Mouse (Mus musculus) limb, embryonic 12.5 days (tissue): Measurements from ENCODE around the gene F13a1. TPM values are rescaled to one million over a fixed set of nuclear protein-coding genes. Genes with fewer than 3 reads are reported as not detected.

Experiments used
- ATAC-seq: fragments of 200-750 bp; cut with Nextera tagmentation; 2 replicates; pipeline ENCODE4 v1.8.0; 2017; ENCODE audit warnings: low read depth, moderate TSS enrichment; ENCODE audit not compliant: insufficient number of reproducible peaks, insufficient read depth, low FRiP score, low TSS enrichment
- H3K27ac ChIP-seq: fragments of 300-500 bp; sonication (generic); 2 replicates; pipeline ENCODE4 v1.5.1; 2016; ENCODE audit warnings: mild to moderate bottlenecking, moderate library complexity
- H3K27me3 ChIP-seq: fragments of 300-500 bp; sonication (generic); 2 replicates; pipeline ENCODE4 v1.6.1; 2016; ENCODE audit warnings: mild to moderate bottlenecking, moderate library complexity
- H3K36me3 ChIP-seq: fragments of 300-500 bp; sonication (generic); 2 replicates; pipeline ENCODE4 v1.6.1; 2016; ENCODE audit warnings: mild to moderate bottlenecking, moderate library complexity
- H3K4me1 ChIP-seq: fragments of 300-500 bp; sonication (generic); replicated peaks from 2 replicates; pipeline ENCODE4 v1.6.1; 2016
- H3K4me2 ChIP-seq: fragments of 300-500 bp; sonication (generic); 2 replicates; pipeline ENCODE4 v1.6.1; 2016; ENCODE audit warnings: mild to moderate bottlenecking, moderate library complexity
- H3K4me3 ChIP-seq: fragments of 300-500 bp; sonication (generic); replicated peaks from 2 replicates; pipeline ENCODE4 v1.5.1; 2016; ENCODE audit warnings: mild to moderate bottlenecking
- H3K9ac ChIP-seq: fragments of 300-500 bp; sonication (generic); replicated peaks from 2 replicates; pipeline ENCODE4 v1.6.1; 2016; ENCODE audit warnings: mild to moderate bottlenecking, moderate library complexity
- H3K9me3 ChIP-seq: fragments of 300-500 bp; sonication (generic); 2 replicates; pipeline ENCODE4 v1.6.1; 2016; ENCODE audit warnings: mild to moderate bottlenecking, moderate library complexity
- WGBS: fragments of 180-500 bp; shearing (Covaris S2); methylation state at CpG from one replicate; pipeline ENCODE4 v1.1.7; 2016; 5-methylcytosine and 5-hydroxymethylcytosine counted together
- polyA plus RNA-seq: library from polyadenylated mRNA; unstranded; fragments of >200 nt; fragmentation: Nextera tagmentation; extraction: Ambion mirVana; gene quantifications from 2 replicates; pipeline ENCODE4 v1.2.1, GENCODE M21; 2016

Gene F13a1
- polyA plus RNA-seq, 1 experiment from 2014 or later, result 4.3 TPM

GRCm38 (mm10) chr13:36953676-36954075, 96.4 kb downstream of the F13a1 start:
- no peak for ATAC-seq
- Histone ChIP-seq H3K4me2 (no peak overlapping the region), H3K27me3 (no peaks in the 10 kb centered on the region), H3K4me3 (no peak overlapping the region), H3K9ac (no peak overlapping the region), H3K27ac (no peak overlapping the region), H3K4me1 (no peaks in the 10 kb centered on the region), H3K9me3 (no peaks in the 10 kb centered on the region), H3K36me3 (no peaks in the 10 kb centered on the region)

GRCm38 (mm10) chr13:36941891-36942290, 108.2 kb downstream of the F13a1 start:
- 84% methylated on average over 3 of the region's 3 CpGs for WGBS

GRCm38 (mm10) chr13:36932066-36932465, 118.0 kb downstream of the F13a1 start:
- ATAC-seq, result no peak
- Histone ChIP-seq H3K9ac (no peak overlapping the region), H3K36me3 (no peaks in the 10 kb centered on the region), H3K27ac (no peak overlapping the region), H3K9me3 (no peaks in the 10 kb centered on the region), H3K4me2 (no peak overlapping the region), H3K4me1 (no peaks in the 10 kb centered on the region), H3K4me3 (no peak overlapping the region), H3K27me3 (no peaks in the 10 kb centered on the region)
- WGBS, result 86% methylated on average over 9 of the region's 9 CpGs

More at GRCm38 (mm10) chr13:36941891-36942290, 108.2 kb downstream of the F13a1 start:
- ATAC-seq, result no peak
- no peak overlapping the region for H3K9ac ChIP-seq
- H3K9me3 ChIP-seq, result no peaks in the 10 kb centered on the region
- no peaks in the 10 kb centered on the region for H3K36me3 ChIP-seq
- no peaks in the 10 kb centered on the region for H3K4me1 ChIP-seq
- no peak overlapping the region for H3K27ac ChIP-seq
- H3K4me2 ChIP-seq, result no peak overlapping the region
- H3K4me3 ChIP-seq, result no peak overlapping the region
- H3K27me3 ChIP-seq, result no peaks in the 10 kb centered on the region

GRCm38 (mm10) chr13:36919737-36920136, 130.3 kb downstream of the F13a1 start:
- H3K9me3 ChIP-seq, result no peaks in the 10 kb centered on the region
- no peaks in the 10 kb centered on the region for H3K36me3 ChIP-seq
- no peaks in the 10 kb centered on the region for H3K4me1 ChIP-seq
- 67% methylated on average over 4 of the region's 4 CpGs for WGBS
- H3K4me3 ChIP-seq, result no peak overlapping the region
- H3K9ac ChIP-seq, result no peak overlapping the region
- H3K4me2 ChIP-seq, result no peak overlapping the region
- no peak for ATAC-seq
- H3K27ac ChIP-seq, result no peak overlapping the region
- H3K27me3 ChIP-seq, result no peaks in the 10 kb centered on the region

- H3K4me1 ChIP-seq, result no peaks in the 10 kb centered on the region
- H3K27me3 ChIP-seq, result no peaks in the 10 kb centered on the region
- H3K9me3 ChIP-seq, result no peaks in the 10 kb centered on the region
- H3K4me2 ChIP-seq, result no peak overlapping the region
- H3K36me3 ChIP-seq, result no peaks in the 10 kb centered on the region
- H3K9ac ChIP-seq, result no peak overlapping the region
- 56% methylated on average over 4 of the region's 4 CpGs for WGBS
- no peak overlapping the region for H3K4me3 ChIP-seq
- no peak overlapping the region for H3K27ac ChIP-seq
- no peak for ATAC-seq
Measured at GRCm38 (mm10) chr13:36903885-36904284, 146.2 kb downstream of the F13a1 start.

- no peak for ATAC-seq
Measured at GRCm38 (mm10) chr13:36903447-36903846, 146.6 kb downstream of the F13a1 start.

GRCm38 (mm10) chr13:36901603-36902002, 148.4 kb downstream of the F13a1 start:
- no peak overlapping the region for H3K4me2 ChIP-seq
- no peak for ATAC-seq
- 85% methylated on average over 3 of the region's 3 CpGs for WGBS

More at GRCm38 (mm10) chr13:36903447-36903846, 146.6 kb downstream of the F13a1 start:
- Histone ChIP-seq H3K4me1 (no peaks in the 10 kb centered on the region), H3K36me3 (no peaks in the 10 kb centered on the region), H3K4me3 (no peak overlapping the region), H3K27me3 (no peaks in the 10 kb centered on the region), H3K4me2 (no peak overlapping the region), H3K9me3 (no peaks in the 10 kb centered on the region), H3K9ac (no peak overlapping the region), H3K27ac (no peak overlapping the region)
- WGBS, result 29% methylated on average over 1 of the region's 1 CpGs

GRCm38 (mm10) chr13:36901016-36901415, 149.0 kb downstream of the F13a1 start:
- Histone ChIP-seq H3K27me3 (no peaks in the 10 kb centered on the region), H3K4me2 (no peak overlapping the region), H3K4me1 (no peaks in the 10 kb centered on the region), H3K4me3 (no peak overlapping the region), H3K27ac (no peak overlapping the region), H3K9ac (no peak overlapping the region), H3K36me3 (no peaks in the 10 kb centered on the region), H3K9me3 (no peaks in the 10 kb centered on the region)
- no peak for ATAC-seq
- 58% methylated on average over 3 of the region's 3 CpGs for WGBS

More at GRCm38 (mm10) chr13:36901603-36902002, 148.4 kb downstream of the F13a1 start:
- H3K36me3 ChIP-seq, result no peaks in the 10 kb centered on the region
- H3K27me3 ChIP-seq, result no peaks in the 10 kb centered on the region
- H3K4me3 ChIP-seq, result no peak overlapping the region
- no peaks in the 10 kb centered on the region for H3K9me3 ChIP-seq
- H3K27ac ChIP-seq, result no peak overlapping the region
- no peak overlapping the region for H3K9ac ChIP-seq
- no peaks in the 10 kb centered on the region for H3K4me1 ChIP-seq

- Histone ChIP-seq H3K4me1 (no peaks in the 10 kb centered on the region), H3K36me3 (no peaks in the 10 kb centered on the region), H3K4me3 (no peak overlapping the region), H3K4me2 (no peak overlapping the region), H3K27me3 (no peaks in the 10 kb centered on the region), H3K9ac (no peak overlapping the region), H3K27ac (no peak overlapping the region), H3K9me3 (no peaks in the 10 kb centered on the region)
- 65% methylated on average over 3 of the region's 3 CpGs for WGBS
- ATAC-seq, result no peak
Measured at GRCm38 (mm10) chr13:36896061-36896460, 154.0 kb downstream of the F13a1 start.

- 96% methylated on average over 3 of the region's 3 CpGs for WGBS
- Histone ChIP-seq H3K27ac (no peak overlapping the region), H3K27me3 (no peaks in the 10 kb centered on the region), H3K4me3 (no peak overlapping the region), H3K9me3 (no peaks in the 10 kb centered on the region), H3K36me3 (no peaks in the 10 kb centered on the region), H3K9ac (no peak overlapping the region), H3K4me1 (no peaks in the 10 kb centered on the region), H3K4me2 (no peak overlapping the region)
- no peak for ATAC-seq
Measured at GRCm38 (mm10) chr13:36893762-36894161, 156.3 kb downstream of the F13a1 start.

- 90% methylated on average over 1 of the region's 1 CpGs for WGBS
- no peaks in the 10 kb centered on the region for H3K36me3 ChIP-seq
- H3K4me3 ChIP-seq, result no peak overlapping the region
- H3K4me2 ChIP-seq, result no peak overlapping the region
- no peak overlapping the region for H3K9ac ChIP-seq
- H3K9me3 ChIP-seq, result no peaks in the 10 kb centered on the region
- no peaks in the 10 kb centered on the region for H3K27me3 ChIP-seq
- ATAC-seq, result no peak
- no peak overlapping the region for H3K27ac ChIP-seq
- no peaks in the 10 kb centered on the region for H3K4me1 ChIP-seq
Measured at GRCm38 (mm10) chr13:36892216-36892615, 157.8 kb downstream of the F13a1 start.

GRCm38 (mm10) chr13:36885973-36886372, 164.1 kb downstream of the F13a1 start:
- no peak for ATAC-seq
- Histone ChIP-seq H3K36me3 (no peaks in the 10 kb centered on the region), H3K9ac (no peak overlapping the region), H3K27ac (no peak overlapping the region), H3K9me3 (no peaks in the 10 kb centered on the region), H3K27me3 (no peaks in the 10 kb centered on the region), H3K4me1 (no peaks in the 10 kb centered on the region), H3K4me3 (no peak overlapping the region), H3K4me2 (no peak overlapping the region)
- 88% methylated on average over 7 of the region's 7 CpGs for WGBS
